Mouse (Mus musculus) left cerebral cortex, adult 2 months (tissue): ENCODE results near the gene Derl3. TPM values are rescaled to one million over a fixed set of nuclear protein-coding genes. Genes with fewer than 3 reads are reported as not detected.

Source experiments
- DNase-seq, 2 experiments: peaks; one replicate each; pipeline ENCODE4 v3.0.0; 2021 to 2022; ENCODE audit warnings: low spot score in 2 of 2, mixed read lengths in 1 of 2; ENCODE audit errors: extremely low spot score in 1 of 2
- H3K27ac ChIP-seq: fragments of 200-600 bp; 2 replicates; pipeline ENCODE4 v1.8.1; 2022
- H3K4me3 ChIP-seq: fragments of 200-600 bp; 2 replicates; pipeline ENCODE4 v1.8.1; 2022
- CTCF ChIP-seq: fragments of 200-600 bp; IDR thresholded peaks from 2 replicates; pipeline ENCODE4 v1.8.1; 2022; ENCODE audit warnings: antibody characterized with exemption, mild to moderate bottlenecking, moderate library complexity
- intact Hi-C: fragments of 180-260 bp; cut with DNase I; formaldehyde crosslinking; loops from one replicate; pipeline ENCODE4 v1.15.1; 2025
- total RNA-seq, 2 experiments: library from RNA; stranded (reverse); gene quantifications; 2 replicates each; pipeline ENCODE4 v1.2.3; 2021

Derl3 gene
- total RNA-seq, 2 experiments from 2014 or later, result 3.0 to 3.5 TPM

DNA sequence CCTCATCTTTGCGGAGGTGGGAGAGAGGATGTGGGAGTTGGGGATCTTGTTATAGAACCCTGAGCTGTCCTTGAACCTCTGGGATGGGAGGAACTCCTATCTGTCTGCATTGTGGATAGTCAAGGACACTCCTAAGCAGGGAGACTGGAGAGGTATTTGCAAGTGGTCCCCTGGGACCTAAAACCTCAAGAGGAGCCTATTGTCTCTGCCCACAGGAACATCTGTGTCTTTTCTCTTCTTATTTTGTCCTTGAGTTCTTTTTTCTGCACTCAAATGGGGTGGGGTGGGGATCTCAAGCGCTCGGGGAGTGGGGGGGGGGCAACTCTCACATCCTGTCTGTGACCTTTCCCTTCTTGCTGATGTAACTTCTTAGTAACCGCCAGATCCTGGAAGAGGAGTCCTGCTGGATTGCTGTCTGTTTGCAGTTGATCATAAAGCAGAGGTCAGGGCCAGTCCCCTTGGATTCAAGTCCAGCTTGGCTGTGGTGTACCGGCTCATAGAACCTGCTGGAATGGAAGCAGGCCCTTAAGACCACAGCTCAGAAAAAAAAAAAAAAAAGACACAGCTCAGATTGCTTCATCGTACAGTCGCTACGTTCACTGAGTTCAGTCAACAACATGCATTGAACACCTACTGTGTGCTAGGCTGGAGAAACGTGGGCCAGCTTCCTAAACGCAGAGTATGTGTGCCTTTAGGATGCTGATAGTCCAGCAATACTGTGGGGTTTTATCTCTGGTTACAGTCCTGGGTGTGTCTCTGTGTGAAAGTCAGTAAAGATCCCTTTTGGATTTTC, 44.8 kb downstream of the Derl3 start:
- no peak for TF ChIP-seq CTCF
- intact Hi-C loops, result loop anchor here (5.0 kb wide), 1 partner anchor 41 kb away; no protein-coding TSS in a partner anchor
- Histone ChIP-seq H3K27ac (no peak overlapping the region), H3K4me3 (peak overlapping the region; percentile 21; the same call in 1 of the 2 replicates)
- no peak for DNase-seq

DNA sequence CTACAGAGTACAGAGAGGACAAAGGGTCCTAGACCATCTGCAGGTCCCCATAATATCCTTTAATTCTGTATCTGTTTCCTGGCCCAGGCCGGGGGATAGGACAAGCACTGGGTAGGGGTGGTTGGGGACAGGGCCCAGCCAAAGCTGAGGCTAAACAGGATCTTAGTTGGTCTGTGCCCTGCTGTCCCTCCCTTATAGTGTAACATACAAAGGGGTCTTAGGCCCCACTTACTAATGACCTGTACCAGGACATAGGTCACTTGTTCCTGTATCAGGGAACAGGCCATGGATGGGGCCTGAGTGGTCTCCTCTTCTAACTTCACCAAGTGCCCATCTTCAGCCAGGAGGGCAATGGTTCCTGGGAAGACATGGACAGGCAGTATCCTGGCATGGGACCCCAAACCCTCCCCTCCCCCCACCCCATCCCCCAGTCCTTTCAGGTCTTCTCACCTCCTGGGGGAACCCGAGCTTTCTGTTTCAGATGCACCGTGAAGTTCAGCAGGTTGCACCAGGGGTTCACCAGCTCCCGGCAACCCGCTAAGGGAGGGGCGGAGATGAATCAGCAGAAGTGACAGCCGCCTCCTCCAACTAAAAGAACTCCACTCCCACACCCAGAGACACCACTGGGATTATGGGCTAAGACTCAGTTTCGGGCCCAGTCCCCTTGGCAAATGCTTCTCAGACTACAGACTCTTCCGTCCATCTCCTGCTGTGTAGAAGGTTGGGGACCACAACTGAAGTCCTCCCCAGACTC, 46.4 kb downstream of the Derl3 start:
- H3K27ac ChIP-seq, result no peak overlapping the region
- intact Hi-C loops, result loop anchor here (5.0 kb wide), 1 partner anchor 42 kb away; no protein-coding TSS in a partner anchor
- DNase-seq, result peak in 1 of 2 experiments; percentile 39
- no peak for TF ChIP-seq CTCF
- no peak overlapping the region for H3K4me3 ChIP-seq

- no peak for TF ChIP-seq CTCF
- intact Hi-C loops, result no loop called here
- Histone ChIP-seq H3K27ac (no peak within 1 kb of the TSS), H3K4me3 (no peak within 1 kb of the TSS)
- no peak for DNase-seq
Measured at GRCm38 (mm10) chr10:75940520-75940919, 47.3 kb downstream of the Derl3 start, which contains the start of gene Gm867. Gm867 (minus strand) TSS chr10:75940672.

DNA sequence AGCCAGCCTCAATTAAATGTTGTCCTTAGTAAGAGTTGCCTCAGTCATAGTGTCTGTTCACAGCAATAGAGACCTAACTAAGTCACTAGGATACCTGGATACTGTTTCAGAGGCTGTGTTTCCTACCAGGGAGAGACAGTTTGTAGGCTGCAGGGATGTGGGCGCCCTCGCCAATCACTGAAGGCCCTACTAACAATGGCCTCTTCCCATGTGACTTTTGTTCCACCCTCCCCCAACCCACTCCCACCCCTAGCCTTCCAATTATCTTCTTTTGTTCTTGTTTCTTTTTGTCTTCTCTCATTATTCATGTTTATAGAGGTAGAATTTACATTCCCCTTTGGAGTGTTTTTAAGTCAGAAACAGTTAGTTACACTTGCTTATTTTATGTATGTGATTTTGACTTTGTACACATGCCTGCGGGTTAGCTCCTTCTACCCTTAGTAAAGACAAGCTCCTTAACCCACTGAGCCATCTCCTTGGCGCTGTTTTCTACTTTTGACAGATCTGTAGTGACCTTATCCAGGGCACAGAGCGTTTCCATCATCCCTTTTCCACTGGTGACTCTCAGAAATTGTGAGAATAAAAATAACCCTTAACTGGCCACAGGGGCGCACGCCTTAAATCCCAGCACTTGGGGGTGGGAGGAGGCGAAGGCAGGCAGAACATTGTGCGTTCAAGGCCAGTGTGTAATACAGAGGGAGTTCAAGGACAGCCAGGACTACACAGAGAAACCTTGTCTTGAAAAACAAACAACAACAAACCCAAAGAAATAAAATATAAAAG, 48.0 kb downstream of the Derl3 start:
- Histone ChIP-seq H3K4me3 (no peak overlapping the region), H3K27ac (no peak overlapping the region)
- TF ChIP-seq CTCF, result no peak
- intact Hi-C loops, result no loop called here
- DNase-seq, result no peak

DNA sequence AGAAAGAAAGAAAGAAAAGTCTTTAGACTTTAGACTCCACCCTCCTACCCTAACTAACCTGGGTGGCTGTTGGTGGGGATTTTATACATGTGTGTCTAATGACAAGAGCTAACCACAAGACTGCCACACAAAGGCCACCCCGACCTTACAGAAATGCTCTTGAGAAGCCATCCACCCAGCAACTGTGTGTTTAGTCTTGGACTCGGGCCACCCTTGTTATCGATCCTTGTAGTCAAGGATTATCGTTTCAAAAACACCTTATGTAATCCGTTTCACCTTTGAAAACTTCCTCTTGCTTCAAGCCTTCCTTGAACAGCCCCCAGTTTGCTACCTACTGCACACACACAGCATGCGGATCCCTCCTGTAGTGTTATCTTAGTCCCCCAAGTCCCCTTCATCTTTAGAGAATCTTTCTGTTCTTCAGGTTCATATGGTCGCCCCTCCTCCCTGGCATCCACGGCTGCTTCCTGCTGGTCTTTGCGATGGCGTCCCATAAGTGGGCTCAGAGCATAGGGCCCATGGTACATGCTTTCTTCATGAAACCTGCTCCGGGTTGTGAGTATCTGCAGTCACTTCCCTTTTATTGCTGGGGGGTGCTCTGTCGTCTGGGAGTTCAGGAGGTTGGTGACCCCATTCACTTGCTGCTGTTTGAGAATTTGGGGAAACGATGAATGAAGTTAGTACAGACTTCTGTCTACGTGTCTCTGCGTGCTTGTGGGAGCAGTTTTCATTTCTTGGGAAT, 49.7 kb downstream of the Derl3 start, which contains the start of gene Vpreb3:
TSS of gene Vpreb3 (plus strand) at position 322 of the 742 bp plus-strand sequence.
- H3K27ac ChIP-seq, result no peak within 1 kb of the TSS
- DNase-seq, result no peak
- TF ChIP-seq CTCF, result no peak
- H3K4me3 ChIP-seq, result no peak within 1 kb of the TSS
- intact Hi-C loops, result no loop called here

DNA sequence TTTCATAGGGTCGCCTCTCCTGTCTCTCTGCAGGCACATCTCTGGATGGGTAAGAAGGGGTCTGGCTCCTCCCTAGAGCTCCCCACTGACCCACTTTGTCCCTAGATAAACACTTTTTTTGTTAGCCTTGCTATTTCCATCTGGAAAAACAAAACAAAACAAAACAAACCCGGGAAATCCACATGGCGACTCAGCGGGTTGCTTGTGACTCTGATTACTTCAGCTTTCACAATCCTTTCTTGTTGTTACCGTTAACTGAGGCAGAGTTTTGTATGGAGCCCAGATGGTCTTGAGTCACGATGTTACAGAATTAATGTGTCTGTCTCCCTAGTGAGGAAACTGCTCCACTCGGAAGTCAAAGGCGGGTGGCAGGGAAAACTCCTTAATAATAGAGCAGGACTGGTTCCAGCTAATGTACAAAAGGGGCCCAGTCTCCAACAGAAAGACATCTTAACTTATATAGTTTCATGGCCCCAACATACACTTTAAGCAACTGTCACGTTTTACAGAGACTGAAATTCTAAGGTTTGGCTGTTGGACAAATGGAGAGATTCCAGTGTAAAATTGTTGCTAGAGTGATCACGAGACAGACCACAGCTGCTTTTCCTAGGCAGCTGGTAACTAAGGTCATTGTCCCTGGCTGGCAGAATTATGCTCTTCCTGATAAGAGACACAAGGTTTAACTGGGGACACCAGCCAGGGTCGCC, 51.0 kb downstream of the Derl3 start:
- H3K27ac ChIP-seq, result no peak overlapping the region
- no peak for DNase-seq
- intact Hi-C loops, result no loop called here
- no peak overlapping the region for H3K4me3 ChIP-seq
- no peak for TF ChIP-seq CTCF

DNA sequence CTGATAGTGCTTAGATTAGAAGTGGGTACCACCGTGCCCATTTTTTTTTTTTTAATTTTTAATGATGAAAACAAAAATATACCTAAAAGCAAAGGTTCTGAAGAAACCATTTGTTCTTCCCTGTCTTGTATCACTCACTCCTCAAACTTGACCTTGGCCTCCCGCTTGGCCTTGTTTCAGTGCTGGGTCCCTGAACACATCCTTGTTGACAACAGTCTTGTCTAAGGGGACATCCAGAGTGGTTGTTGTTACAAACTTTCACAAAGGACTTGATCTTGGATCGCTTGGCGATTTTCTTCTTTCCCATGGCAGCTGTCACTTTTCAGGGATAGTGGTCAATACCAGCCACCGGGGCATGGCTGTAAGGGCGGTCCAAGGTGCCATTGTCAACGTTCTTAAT, 52.0 kb downstream of the Derl3 start:
- TF ChIP-seq CTCF, result no peak
- intact Hi-C loops, result no loop called here
- no peak overlapping the region for H3K4me3 ChIP-seq
- no peak for DNase-seq
- no peak overlapping the region for H3K27ac ChIP-seq

Other genes starting within 250 kb of the Derl3 start
- 1 to 10 TPM; 8.4 to 8.9 TPM for gene Susd2, start 249.4 kb upstream of the Derl3 start, total RNA-seq
- gene Cabin1, start 129.1 kb upstream of the Derl3 start, total RNA-seq, result 10 to 100 TPM; 78.0 to 79.3 TPM
- gene Ddt, start 120.0 kb upstream of the Derl3 start, total RNA-seq, result 10 to 100 TPM; 43.3 to 49.3 TPM
- not detected for gene Gm20441, start 112.5 kb upstream of the Derl3 start, total RNA-seq
- 1 to 10 TPM; 1.7 to 2.8 TPM for gene Gstt3, start 112.0 kb upstream of the Derl3 start, total RNA-seq
- gene Gstt1, start 94.8 kb upstream of the Derl3 start, total RNA-seq, result 10 to 100 TPM; 11.0 to 12.2 TPM
- not detected for gene Gstt4, start 70.9 kb upstream of the Derl3 start, total RNA-seq
- 1 to 10 TPM; 4.6 to 4.8 TPM for gene Gstt2, start 56.0 kb upstream of the Derl3 start, total RNA-seq
- 100 to 1,000 TPM; 475 to 526 TPM for gene Mif, start 33.2 kb upstream of the Derl3 start, total RNA-seq
- 10 to 100 TPM; 75.8 to 78.2 TPM for gene Smarcb1, start 28.2 kb downstream of the Derl3 start, total RNA-seq
- gene Chchd10, start 39.7 kb downstream of the Derl3 start, total RNA-seq, result 100 to 1,000 TPM; 364 to 413 TPM
- 1 to 10 TPM; 1.3 TPM for gene Mmp11, start 43.1 kb downstream of the Derl3 start, total RNA-seq
- under 1 TPM in 1 of 2 experiments, not detected in 1; 0.51 TPM for gene Gm867, start 47.3 kb downstream of the Derl3 start, total RNA-seq
- gene Vpreb3, start 49.6 kb downstream of the Derl3 start, total RNA-seq, result not detected
- not detected for gene Gm5134, start 61.1 kb downstream of the Derl3 start, total RNA-seq
- gene Zfp280b, start 139.2 kb downstream of the Derl3 start, total RNA-seq, result 10 to 100 TPM; 15.0 to 15.8 TPM
- gene Slc5a4b, start 217.5 kb downstream of the Derl3 start, total RNA-seq, result not detected